25 mouse cellular contexts compared by ENCODE assay signal in genomic region chr13:73991267-73991666, GRCm38 (mm10). TPM values are rescaled to one million over a fixed set of nuclear protein-coding genes. Genes with fewer than 3 reads are reported as not detected.
DNase-seq lines count a peak whose midpoint lies in the region; ATAC-seq lines count a peak whose summit lies in the region.
"Had no signal": no experiment of that assay in that cellular context is flagged by ENCODE, and none has a peak within 500 bp of the region (broad histone marks: within the 10 kb centered on the region; RNA-seq: fewer than 3 reads in every experiment).

No protein-coding gene starts in this region.

- H3K9me3 ChIP-seq in heart, embryonic 12.5 days (replicated peaks) = no peaks in the 10 kb centered on the region
- no peaks in the 10 kb centered on the region for H3K9me3 ChIP-seq in heart, embryonic 15.5 days (replicated peaks)
- H3K9me3 ChIP-seq: embryonic facial prominence, embryonic 12.5 days; forebrain, embryonic 12.5 days; hindbrain, embryonic 13.5 days had no signal

- peaks cover 9% of the 10 kb centered on the region for H3K4me1 ChIP-seq in heart, embryonic 12.5 days (replicated peaks)
- peaks cover 5% of the 10 kb centered on the region; the same call in 1 of the 2 replicates for H3K4me1 ChIP-seq in heart, embryonic 15.5 days (replicated peaks)
- H3K4me1 ChIP-seq: embryonic facial prominence, embryonic 12.5 days; forebrain, embryonic 12.5 days; hindbrain, embryonic 13.5 days had no signal

- no peak for ATAC-seq in heart, embryonic 12.5 days (ENCODE audit: insufficient number of reproducible peaks, low FRiP score)
- 0 out of 2 replicates have a peak, but pooled peaks have one; percentile 18 for ATAC-seq in heart, embryonic 15.5 days (replicated peaks; ENCODE audit: insufficient number of reproducible peaks, insufficient read depth, low FRiP score, low read depth)
- ATAC-seq: forebrain, embryonic 16.5 days had no signal

- H3K36me3 ChIP-seq in heart, embryonic 12.5 days = no peaks in the 10 kb centered on the region
- H3K36me3 ChIP-seq in heart, embryonic 15.5 days = no peaks in the 10 kb centered on the region
- H3K36me3 ChIP-seq: embryonic facial prominence, embryonic 12.5 days; forebrain, embryonic 12.5 days; hindbrain, embryonic 13.5 days had no signal

- no peak overlapping the region for H3K4me2 ChIP-seq in heart, embryonic 12.5 days
- no peak overlapping the region for H3K4me2 ChIP-seq in heart, embryonic 15.5 days
- H3K4me2 ChIP-seq: embryonic facial prominence, embryonic 12.5 days; forebrain, embryonic 12.5 days; hindbrain, embryonic 13.5 days had no signal

- no peak overlapping the region for H3K4me3 ChIP-seq in heart, embryonic 12.5 days
- H3K4me3 ChIP-seq in heart, embryonic 15.5 days = no peak overlapping the region
- H3K4me3 ChIP-seq: embryonic facial prominence, embryonic 12.5 days; forebrain, embryonic 12.5 days; hindbrain, embryonic 13.5 days had no signal

- H3K27ac ChIP-seq in heart, embryonic 12.5 days (ENCODE audit: poor library complexity, severe bottlenecking) = no peak overlapping the region
- H3K27ac ChIP-seq in heart, embryonic 15.5 days = no peak overlapping the region
- H3K27ac ChIP-seq: embryonic facial prominence, embryonic 12.5 days; forebrain, embryonic 12.5 days; hindbrain, embryonic 13.5 days; hindbrain, postnatal 0 days had no signal

- intact Hi-C loops in heart, postnatal 14 days (cut with DNase I) = no loop called here

- WGBS in heart, embryonic 12.5 days = 59% methylated on average over 5 of the region's 5 CpGs
- 57% methylated on average over 5 of the region's 5 CpGs for WGBS in heart, embryonic 15.5 days

- peak; percentile 32 to 74 for DNase-seq in heart, adult 18-20 months
- DNase-seq in heart, postnatal 14 days = peak; percentile 23 to 29
- peak; percentile 18 for DNase-seq in skeletal muscle tissue, adult 2 months (ENCODE audit: low read depth, low spot score)
- DNase-seq in right cerebral cortex, postnatal 4 days = no peak
- DNase-seq in cerebellum, postnatal 10 days = no peak
- DNase-seq in thymus, postnatal 4 days = no peak
- DNase-seq: adrenal gland, postnatal 14 days; cerebellum, adult 18-20 months; cerebellum, adult 9-11 months; gastrocnemius, postnatal 14 days; kidney, adult 11 months had no signal

- H3K9ac ChIP-seq in heart, embryonic 12.5 days = no peak overlapping the region
- H3K9ac ChIP-seq in heart, embryonic 15.5 days = no peak overlapping the region
- H3K9ac ChIP-seq: embryonic facial prominence, embryonic 12.5 days; forebrain, embryonic 12.5 days; hindbrain, embryonic 13.5 days had no signal

- no peaks in the 10 kb centered on the region for H3K27me3 ChIP-seq in heart, embryonic 12.5 days (replicated peaks)
- no peaks in the 10 kb centered on the region for H3K27me3 ChIP-seq in heart, embryonic 15.5 days
- H3K27me3 ChIP-seq: embryonic facial prominence, embryonic 12.5 days; forebrain, embryonic 12.5 days had no signal

RNA-seq across cellular contexts. Expression of gene Tppp, which starts 17.9 kb away (rescaled TPM):
- total RNA-seq in heart, adult 18-20 months (2021) = 10 to 100 TPM; 12.9 to 13.3 TPM
- polyA plus RNA-seq in heart, embryonic 12.5 days (2016; fragmentation: Nextera tagmentation; extraction: Ambion mirVana) = 3.4 and 3.8 TPM in 2 replicates
- polyA plus RNA-seq in heart, embryonic 15.5 days (2015; fragmentation: Nextera tagmentation; extraction: Ambion mirVana) = 4.1 and 5.6 TPM in 2 replicates
- 10 to 100 TPM; 17.2 to 24.1 TPM for total RNA-seq in heart, postnatal 14 days (2021)
- total RNA-seq: common myeloid progenitor, adult 5-6 weeks; hematopoietic stem cell, adult 5-6 weeks; MEL had no signal

RNA-seq across cellular contexts. Expression of gene Zdhhc11, which starts 27.6 kb away (rescaled TPM):
- not detected for total RNA-seq in heart, adult 18-20 months (2021)
- not detected in 2 replicates for polyA plus RNA-seq in heart, embryonic 12.5 days (2016; fragmentation: Nextera tagmentation; extraction: Ambion mirVana)
- polyA plus RNA-seq in heart, embryonic 15.5 days (2015; fragmentation: Nextera tagmentation; extraction: Ambion mirVana) = not detected in 2 replicates
- total RNA-seq in heart, postnatal 14 days (2021) = not detected
- total RNA-seq: adrenal gland, postnatal 14 days; common myeloid progenitor, adult 5-6 weeks; gastrocnemius, adult 18-20 months; gastrocnemius, postnatal 14 days; hematopoietic stem cell, adult 5-6 weeks; hindbrain, postnatal 0 days; MEL had no signal
- polyA plus RNA-seq: C2C12; embryonic facial prominence, embryonic 12.5 days; forebrain, embryonic 12.5 days; forebrain, embryonic 16.5 days; hindbrain, embryonic 13.5 days; hindbrain, postnatal 0 days; intestine, embryonic 14.5 days; kidney, embryonic 14.5 days had no signal

RNA-seq across cellular contexts. Expression of gene Brd9, which starts 53.7 kb away (rescaled TPM):
- total RNA-seq in heart, adult 18-20 months (2021) = 10 to 100 TPM; 17.2 to 21.3 TPM
- polyA plus RNA-seq in heart, embryonic 12.5 days (2016; fragmentation: Nextera tagmentation; extraction: Ambion mirVana) = 39.8 and 41.0 TPM in 2 replicates
- 37.0 and 37.5 TPM in 2 replicates for polyA plus RNA-seq in heart, embryonic 15.5 days (2015; fragmentation: Nextera tagmentation; extraction: Ambion mirVana)
- 10 to 100 TPM; 23.3 to 24.8 TPM for total RNA-seq in heart, postnatal 14 days (2021)

RNA-seq across cellular contexts. Expression of gene Trip13, which starts 53.7 kb away (rescaled TPM):
- total RNA-seq in heart, adult 18-20 months (2021) = under 1 TPM; 0.18 to 0.32 TPM
- 36.7 and 37.7 TPM in 2 replicates for polyA plus RNA-seq in heart, embryonic 12.5 days (2016; fragmentation: Nextera tagmentation; extraction: Ambion mirVana)
- 22.0 and 25.4 TPM in 2 replicates for polyA plus RNA-seq in heart, embryonic 15.5 days (2015; fragmentation: Nextera tagmentation; extraction: Ambion mirVana)
- total RNA-seq in heart, postnatal 14 days (2021) = 1 to 10 TPM in 1 of 2 experiments, under 1 TPM in 1; 0.62 to 1.4 TPM

Comparison
In these comparisons a context has a peak if more than half of its experiments do, and no peak if none do; other contexts are left out.
1. DNase-seq: peak in heart, adult 18-20 months (2 of 2), heart, postnatal 14 days (2 of 2) and skeletal muscle tissue, adult 2 months (single experiment); none in right cerebral cortex, postnatal 4 days (single experiment), cerebellum, postnatal 10 days (0 of 2) and thymus, postnatal 4 days (single experiment).